Mouse (Mus musculus): ENCODE measurements around the gene Pappa.

Pappa gene

GRCm38 (mm10) chr4:65272295-65272694 is 148.3 kb downstream of the Pappa start:
- DNase-seq (ENCODE audit: low spot score), result no peak

GRCm38 (mm10) chr4:65273299-65273851 is 149.4 kb downstream of the Pappa start:
- no peak for DNase-seq (ENCODE audit: low spot score)

DNA sequence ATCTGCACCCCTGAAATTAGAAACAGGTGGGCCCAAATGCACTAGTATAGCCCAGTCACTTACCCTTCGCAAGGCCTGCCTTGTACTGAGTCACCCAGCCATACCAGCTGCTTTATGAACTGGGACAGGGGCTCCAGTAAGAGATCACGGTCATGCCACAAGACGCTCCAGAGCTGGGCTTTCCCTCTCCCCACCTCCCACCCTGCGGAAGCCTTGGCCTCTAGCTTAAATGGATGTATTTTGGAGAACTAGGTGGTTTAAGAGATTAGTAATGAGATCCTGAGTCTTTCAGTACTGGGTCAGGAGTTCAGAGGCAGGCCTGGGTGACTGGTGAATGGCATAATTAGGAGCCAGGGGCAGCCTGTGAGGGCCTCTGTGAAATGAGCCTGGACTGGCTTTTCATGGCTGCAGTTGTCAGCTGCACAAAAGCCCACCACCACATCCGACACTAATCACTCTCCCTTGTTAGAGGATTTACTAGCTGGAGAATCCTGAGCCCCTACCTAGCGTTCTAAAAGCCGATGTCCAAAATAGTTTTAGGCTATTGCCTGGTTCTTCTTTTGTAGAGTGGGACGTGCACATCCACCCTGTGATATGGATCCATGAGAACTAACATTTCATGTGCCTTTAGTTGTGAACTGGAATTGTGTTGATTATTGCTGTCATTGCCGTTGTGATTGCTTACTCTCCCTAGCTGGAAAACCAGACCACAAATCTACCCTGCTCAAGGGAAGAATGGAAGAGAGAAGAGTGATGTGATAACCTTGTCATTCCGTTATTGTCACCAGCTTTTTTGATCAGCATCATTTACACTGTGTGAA is 154.7 kb downstream of the Pappa start:
- DNase-seq (ENCODE audit: low spot score), result no peak

GRCm38 (mm10) chr4:65279272-65279653 is 155.3 kb downstream of the Pappa start:
- no peak for DNase-seq (ENCODE audit: low spot score)

- no peak for DNase-seq (ENCODE audit: low spot score)
Observed at GRCm38 (mm10) chr4:65279979-65280677, 156.2 kb downstream of the Pappa start.

- DNase-seq (ENCODE audit: low spot score), result no peak
Observed at GRCm38 (mm10) chr4:65280888-65281287, 156.9 kb downstream of the Pappa start.

- DNase-seq (ENCODE audit: low spot score), result no peak
Observed at GRCm38 (mm10) chr4:65283611-65284010, 159.6 kb downstream of the Pappa start.

DNA sequence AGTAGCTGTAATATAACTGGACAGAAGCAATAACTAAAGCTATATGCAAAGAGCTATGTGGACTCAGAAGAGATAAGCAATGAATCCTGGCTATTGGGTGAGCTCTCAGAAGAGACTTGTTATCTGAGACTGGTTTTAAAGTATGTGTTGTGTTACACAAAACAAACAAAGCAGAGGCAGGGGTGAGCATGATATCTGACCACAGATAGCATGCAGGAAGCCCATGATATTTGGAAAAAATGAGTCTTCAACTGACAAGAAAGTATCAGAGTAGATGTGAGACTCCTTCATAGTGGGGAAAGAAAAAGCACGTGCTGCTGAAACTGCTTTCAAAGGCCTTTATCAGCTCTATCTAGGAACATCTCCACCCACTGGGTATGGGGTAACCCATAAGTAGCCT is 161.2 kb downstream of the Pappa start:
- no peak for DNase-seq (ENCODE audit: low spot score)

- DNase-seq (ENCODE audit: low spot score), result no peak
Observed at GRCm38 (mm10) chr4:65289247-65289646, 165.3 kb downstream of the Pappa start.

DNA sequence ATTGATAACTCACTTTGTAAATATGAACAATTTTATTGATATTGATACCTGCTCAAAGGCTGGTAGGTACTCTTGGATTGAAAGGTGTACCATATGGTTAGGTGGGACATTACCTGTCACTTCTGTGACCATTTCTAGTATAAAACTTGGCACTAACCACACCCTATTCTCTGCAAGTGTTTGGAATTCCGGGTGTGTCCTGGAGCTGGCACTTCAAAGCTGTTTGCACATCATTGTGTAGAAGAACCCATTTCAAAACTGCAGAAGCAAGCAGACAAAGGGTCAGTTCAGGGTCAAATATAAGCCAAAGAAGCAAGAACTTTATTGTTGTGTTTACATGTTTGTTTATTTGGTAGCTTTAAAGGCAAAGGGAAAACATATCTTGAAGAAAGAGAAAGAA is 171.8 kb downstream of the Pappa start:
- DNase-seq (ENCODE audit: low spot score), result no peak

DNA sequence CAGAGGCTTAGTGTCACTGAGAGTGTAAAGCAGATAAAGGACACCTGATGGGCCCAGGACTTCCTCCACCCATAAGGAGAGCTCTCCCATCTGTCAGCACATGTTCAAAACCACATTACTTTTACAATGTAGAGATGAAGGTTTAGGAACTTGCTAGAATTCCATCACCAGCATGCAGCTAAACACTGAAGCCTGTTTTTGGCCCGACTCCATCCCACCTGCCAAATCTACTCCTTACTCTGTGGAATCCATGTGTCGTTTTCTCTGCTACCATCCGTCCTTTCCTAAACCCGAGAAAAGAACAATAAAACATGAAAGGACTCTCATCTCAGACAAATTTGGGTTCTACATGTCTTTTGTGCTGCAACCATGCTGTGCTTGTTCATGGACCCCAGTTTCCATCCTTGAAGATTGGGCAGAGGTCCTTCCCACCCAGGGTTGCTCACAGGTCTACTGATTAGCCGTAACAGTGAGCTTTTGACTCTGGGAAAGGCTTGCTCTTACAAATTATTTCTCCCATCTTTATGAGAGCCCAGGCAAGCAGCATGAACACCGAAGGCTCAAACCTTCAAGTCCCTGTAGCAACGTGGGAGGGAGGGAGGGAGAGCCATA is 172.5 kb downstream of the Pappa start:
- DNase-seq (ENCODE audit: low spot score), result no peak

- DNase-seq (ENCODE audit: low spot score), result no peak
Observed at GRCm38 (mm10) chr4:65296968-65297499, 173.1 kb downstream of the Pappa start.

- no peak for DNase-seq (ENCODE audit: low spot score)
Observed at GRCm38 (mm10) chr4:65298212-65299181, 174.5 kb downstream of the Pappa start.

GRCm38 (mm10) chr4:65299365-65299764 is 175.4 kb downstream of the Pappa start:
- no peak for DNase-seq (ENCODE audit: low spot score)

GRCm38 (mm10) chr4:65300431-65300830 is 176.5 kb downstream of the Pappa start:
- DNase-seq (ENCODE audit: low spot score), result no peak

DNA sequence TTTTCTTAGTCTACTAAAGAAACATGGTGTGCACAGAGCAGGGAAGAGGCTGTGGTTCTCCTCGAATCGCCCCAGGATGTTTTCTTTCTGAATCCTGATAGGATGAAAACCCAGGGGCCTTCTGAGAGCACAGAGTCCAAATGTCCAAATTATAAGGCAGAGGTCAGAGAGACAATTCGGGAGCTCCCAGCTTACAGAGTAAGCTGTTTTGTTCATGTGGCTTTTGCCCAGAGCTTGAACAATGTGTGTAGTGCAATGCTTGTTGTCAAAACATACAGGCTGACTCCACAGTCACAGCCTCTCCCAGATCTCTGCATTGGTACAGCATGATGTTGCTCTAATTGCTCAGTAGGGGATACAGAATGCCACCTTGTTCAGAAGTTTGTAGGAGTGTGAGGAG is 178.7 kb downstream of the Pappa start:
- DNase-seq (ENCODE audit: low spot score), result no peak

GRCm38 (mm10) chr4:65317877-65318525 is 194.0 kb downstream of the Pappa start:
- no peak for DNase-seq (ENCODE audit: low spot score)

DNA sequence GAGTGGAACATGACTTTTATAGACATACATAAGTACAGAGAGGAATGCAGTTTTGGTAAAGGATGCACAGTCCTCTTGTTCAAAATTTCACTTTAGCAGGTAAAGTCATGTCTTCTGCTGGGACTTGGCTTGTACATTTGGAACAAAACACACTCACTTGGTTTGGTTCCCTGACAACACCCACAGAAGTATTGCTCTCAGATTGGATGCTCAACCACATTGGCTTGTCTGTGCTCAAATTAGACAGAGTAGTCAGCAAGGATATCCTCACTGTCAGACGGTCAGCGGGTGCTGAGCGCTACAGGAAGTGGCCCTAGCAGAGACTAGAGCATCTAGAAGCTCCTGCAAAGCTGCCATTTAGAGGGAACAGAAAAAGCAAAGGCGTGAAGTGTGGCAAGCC is 197.4 kb downstream of the Pappa start:
- no peak for DNase-seq (ENCODE audit: low spot score)

DNA sequence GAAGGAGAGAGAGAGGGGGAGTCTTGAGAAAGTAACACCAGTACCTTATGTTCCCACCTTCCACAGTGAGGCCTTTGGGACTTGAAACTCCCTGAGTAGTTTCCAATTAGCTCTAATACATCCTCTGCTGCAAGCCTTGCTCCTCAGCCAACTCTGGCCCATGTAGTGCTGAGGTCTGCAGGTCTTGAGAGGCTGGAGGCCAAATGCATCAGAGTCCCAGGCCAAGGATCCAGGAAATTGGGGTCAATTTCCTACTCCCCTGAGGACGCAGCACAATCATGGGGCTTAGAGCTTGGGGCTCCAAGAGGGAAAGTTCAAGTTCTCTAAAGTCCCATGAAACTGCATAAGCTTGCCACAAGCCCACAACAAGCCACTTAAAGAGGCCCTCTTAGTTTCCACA is 198.0 kb downstream of the Pappa start:
- DNase-seq (ENCODE audit: low spot score), result no peak

GRCm38 (mm10) chr4:65325816-65326215 is 201.8 kb downstream of the Pappa start:
- DNase-seq (ENCODE audit: low spot score), result no peak

Measured in urinary bladder, postnatal 25 days (tissue).